Mouse (Mus musculus) CH12.LX (cell line): ENCODE data around the gene Cda. TPM values are rescaled to one million over a fixed set of nuclear protein-coding genes. Genes with fewer than 3 reads are reported as not detected.

ENCODE experiments used
- DNase-seq: peaks from one replicate; pipeline ENCODE4 v3.0.0-alpha.2; 2013; ENCODE audit errors: extremely low read depth
- H3K27ac ChIP-seq: 2 replicates; pipeline ENCODE4 v1.5.1; 2012; ENCODE audit warnings: low read depth, mild to moderate bottlenecking, control low read depth, moderate library complexity; ENCODE audit not compliant: insufficient read depth
- H3K27me3 ChIP-seq: replicated peaks from 2 replicates; pipeline ENCODE3; 2012; ENCODE audit warnings: inconsistent platforms
- H3K36me3 ChIP-seq, 2 experiments: replicated peaks in 1 of 2; 2 replicates each; pipeline versions ENCODE3 to v1.6.1; 2012; ENCODE audit warnings: inconsistent platforms in 1 of 2, low read length in 1 of 2, mild to moderate bottlenecking in 1 of 2, mixed read lengths in 1 of 2, moderate library complexity in 1 of 2; ENCODE audit not compliant: control insufficient read depth in 1 of 2, insufficient read depth in 1 of 2
- H3K4me1 ChIP-seq, 2 experiments: 2 replicates each; pipeline ENCODE4 v1.6.1; 2012; ENCODE audit warnings: inconsistent platforms in 1 of 2, moderate library complexity in 1 of 2; ENCODE audit not compliant: insufficient read depth in 2 of 2, control insufficient read depth in 1 of 2
- H3K4me2 ChIP-seq: 2 replicates; pipeline ENCODE4 v1.6.1; 2012; ENCODE audit warnings: low read depth, mild to moderate bottlenecking, control low read depth; ENCODE audit not compliant: poor library complexity, insufficient read depth, severe bottlenecking
- H3K4me3 ChIP-seq, 3 experiments: fragments of 150-350 bp in 1 of 3; sonication (generic) in 1 of 3; replicated peaks in 1 of 3; 2 replicates each; pipeline versions ENCODE3 to v1.5.1; 2011 to 2012; ENCODE audit warnings: low read depth in 2 of 3, low read length in 2 of 3, mild to moderate bottlenecking in 2 of 3, moderate library complexity in 2 of 3, control low read depth in 1 of 3, improper control_type of control experiment in 1 of 3, inconsistent platforms in 1 of 3, mixed read lengths in 1 of 3; ENCODE audit not compliant: poor library complexity in 1 of 3
- H3K79me2 ChIP-seq: replicated peaks from 2 replicates; pipeline ENCODE4 v1.6.1; 2012; ENCODE audit warnings: mild to moderate bottlenecking, moderate library complexity; ENCODE audit not compliant: control insufficient read depth, poor library complexity, insufficient read depth, severe bottlenecking; ENCODE audit errors: extremely low read depth
- H3K9ac ChIP-seq: 2 replicates; pipeline ENCODE4 v1.6.1; 2012; ENCODE audit warnings: low read depth, mild to moderate bottlenecking, control low read depth, moderate library complexity; ENCODE audit not compliant: insufficient read depth
- H3K9me3 ChIP-seq: replicated peaks from 2 replicates; pipeline ENCODE3; 2012; ENCODE audit warnings: low read length, inconsistent platforms, mixed read lengths
- BHLHE40 ChIP-seq: IDR thresholded peaks from 2 replicates; pipeline ENCODE4 v1.6.1; 2011; ENCODE audit warnings: mild to moderate bottlenecking, low read depth, low read length, improper control_type of control experiment
- CHD1 ChIP-seq: IDR thresholded peaks from 2 replicates; pipeline ENCODE4 v1.6.1; 2012; ENCODE audit warnings: low read depth, low read length, improper control_type of control experiment, inconsistent platforms
- CTCF ChIP-seq, 2 experiments: IDR thresholded peaks in 1 of 2; conservative IDR thresholded peaks in 1 of 2; 2 replicates each; pipeline ENCODE4 v1.5.1; 2011 to 2012; ENCODE audit warnings: low read depth in 2 of 2, low read length in 2 of 2, improper control_type of control experiment in 1 of 2, inconsistent platforms in 1 of 2, mild to moderate bottlenecking in 1 of 2, moderate library complexity in 1 of 2
- ELF1 ChIP-seq: IDR thresholded peaks from 2 replicates; pipeline ENCODE4 v1.6.1; 2014; ENCODE audit warnings: low read depth, mild to moderate bottlenecking, inconsistent platforms, low read length, improper control_type of control experiment
- ETS1 ChIP-seq: conservative IDR thresholded peaks from 2 replicates; pipeline ENCODE4 v1.6.1; 2012; ENCODE audit warnings: low read depth, mild to moderate bottlenecking, inconsistent platforms, low read length, improper control_type of control experiment, moderate library complexity
- HCFC1 ChIP-seq: IDR thresholded peaks from 2 replicates; pipeline ENCODE4 v1.6.1; 2012; ENCODE audit warnings: low read depth, mild to moderate bottlenecking, inconsistent platforms, low read length, improper control_type of control experiment
- JUN ChIP-seq: IDR thresholded peaks from 2 replicates; pipeline ENCODE4 v1.6.1; 2011; ENCODE audit warnings: low read depth, mild to moderate bottlenecking, low read length, improper control_type of control experiment, moderate library complexity; ENCODE audit not compliant: insufficient read depth
- KAT2A ChIP-seq: IDR thresholded peaks from 2 replicates; pipeline ENCODE4 v1.6.1; 2012; ENCODE audit warnings: low read length, improper control_type of control experiment, inconsistent platforms; ENCODE audit not compliant: insufficient replicate concordance
- MAFK ChIP-seq: IDR thresholded peaks from 2 replicates; pipeline ENCODE4 v1.6.1; 2011; ENCODE audit warnings: low read length, improper control_type of control experiment; ENCODE audit not compliant: insufficient replicate concordance
- MAX ChIP-seq: IDR thresholded peaks from 2 replicates; pipeline ENCODE4 v1.6.1; 2011; ENCODE audit warnings: low read length, improper control_type of control experiment
- MEF2A ChIP-seq: IDR thresholded peaks from 2 replicates; pipeline ENCODE4 v1.6.1; 2014; ENCODE audit warnings: low read depth, mild to moderate bottlenecking, inconsistent platforms, low read length, improper control_type of control experiment, borderline replicate concordance
- MXI1 ChIP-seq: IDR thresholded peaks from 2 replicates; pipeline ENCODE4 v1.6.1; 2011; ENCODE audit warnings: mild to moderate bottlenecking, low read depth, low read length, improper control_type of control experiment
- NELFE ChIP-seq: IDR thresholded peaks from 2 replicates; pipeline ENCODE4 v1.6.1; 2011; ENCODE audit warnings: low read depth, low read length, improper control_type of control experiment
- PAX5 ChIP-seq: IDR thresholded peaks from 2 replicates; pipeline ENCODE4 v1.6.1; 2012; ENCODE audit warnings: low read length, inconsistent platforms, mixed read lengths
- POLR2A ChIP-seq: IDR thresholded peaks from 2 replicates; pipeline ENCODE4 v1.6.1; 2011; ENCODE audit warnings: low read depth, mild to moderate bottlenecking, improper control_type of control experiment, low read length
- POLR2AphosphoS2 ChIP-seq: IDR thresholded peaks from 2 replicates; pipeline ENCODE4 v1.6.1; 2011; ENCODE audit warnings: low read depth, low read length, improper control_type of control experiment
- SMC3 ChIP-seq: IDR thresholded peaks from 2 replicates; pipeline ENCODE4 v1.6.1; 2011; ENCODE audit warnings: low read depth, low read length, improper control_type of control experiment
- TCF12 ChIP-seq: IDR thresholded peaks from 2 replicates; pipeline ENCODE4 v1.6.1; 2014; ENCODE audit warnings: low read depth, mild to moderate bottlenecking, inconsistent platforms, low read length, improper control_type of control experiment
- USF1 ChIP-seq: IDR thresholded peaks from 2 replicates; pipeline ENCODE4 v1.6.1; 2014; ENCODE audit warnings: low read depth, mild to moderate bottlenecking, inconsistent platforms, low read length, improper control_type of control experiment
- ZC3H11A ChIP-seq: IDR thresholded peaks from 2 replicates; pipeline ENCODE4 v1.6.1; 2012; ENCODE audit warnings: low read depth, mild to moderate bottlenecking, inconsistent platforms, low read length, improper control_type of control experiment
- ZNF384 ChIP-seq: IDR thresholded peaks from 2 replicates; pipeline ENCODE4 v1.6.1; 2012; ENCODE audit warnings: low read depth, low read length, improper control_type of control experiment, inconsistent platforms
- dilution Hi-C: fragments of 300-500 bp; cut with MboI; formaldehyde crosslinking; loops from 2 replicates; pipeline ENCODE4 v1.14.3; 2020; ENCODE audit warnings: low sequenced_read_pairs; ENCODE audit not compliant: extremely low pct_unique_long_range_greater_than_20kb, extremely low pct_ligation_motif_present
- in situ Hi-C: fragments of 300-500 bp; cut with MboI; formaldehyde crosslinking; loops from 3 replicates; pipeline ENCODE4 v1.14.3; 2019; ENCODE audit warnings: low sequenced_read_pairs, low pct_ligation_motif_present, low pct_unique_long_range_greater_than_20kb, mixed read lengths
- polyA plus RNA-seq: library from polyadenylated mRNA; unstranded; fragments of >175 nt; gene quantifications from 2 replicates; pipeline ENCODE4 v1.2.1, GENCODE M21; 2012; ENCODE audit warnings: low read depth; ENCODE audit not compliant: insufficient read length
- total RNA-seq, 2 experiments: library from RNA; depleted of rRNA; stranded (reverse); fragments of 300-350 nt in 1 of 2; fragments of >200 nt in 1 of 2; gene quantifications; 2 replicates each; pipeline ENCODE4 v1.2.3; 2012 to 2014

Cda gene
- total and polyA plus RNA-seq, 3 experiments: not detected

DNA sequence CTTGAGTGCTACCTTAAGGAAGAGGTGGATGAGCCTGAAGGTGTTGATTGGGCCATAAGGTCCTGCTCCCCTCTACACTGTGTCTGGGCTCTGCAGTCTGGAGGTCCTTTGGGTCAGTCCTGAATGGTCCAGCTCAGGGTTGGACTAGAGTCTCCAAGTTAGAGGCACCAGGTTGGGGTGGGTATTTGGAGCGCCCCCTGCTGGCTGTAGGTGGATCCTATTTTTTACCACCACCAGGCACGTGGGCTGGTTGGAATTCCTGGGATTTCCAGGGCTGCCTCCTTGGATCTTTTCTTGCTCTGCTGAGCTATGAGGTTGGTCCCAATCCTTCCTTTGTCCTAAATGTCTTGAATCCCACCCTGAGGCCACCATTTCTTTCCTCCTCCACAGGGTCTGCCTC is 37.0 kb upstream of the Cda start:
- no peaks in the 10 kb centered on the region for H3K79me2 ChIP-seq
- peak; percentile 29; the same call in 1 of the 2 replicates for TF ChIP-seq BHLHE40
- TF ChIP-seq POLR2AphosphoS2: no peak
- TF ChIP-seq SMC3: 0 out of 2 replicates have a peak, but pooled peaks have one; percentile 12
- peak; percentile 59 to 67 for TF ChIP-seq CTCF (conservative IDR thresholded peaks at IDR 0.05 in 1 of 2, IDR thresholded peaks at IDR 0.05 in 1 of 2; ENCODE audit: low read depth in 2 of 2, low read length in 2 of 2)
- peaks cover 72% of the 10 kb centered on the region for H3K27me3 ChIP-seq
- no peak overlapping the region for H3K27ac ChIP-seq
- H3K36me3 ChIP-seq: no peaks in the 10 kb centered on the region
- H3K4me3 ChIP-seq: no peak overlapping the region
- in situ Hi-C loops: loop anchor here (25.0 kb wide), 1 partner anchor 443 kb away; no protein-coding TSS in a partner anchor
- peaks cover 6% of the 10 kb centered on the region for H3K9me3 ChIP-seq
- H3K4me1 ChIP-seq: peaks cover 7 to 8% of the 10 kb centered on the region in 2 experiments
- dilution Hi-C loops: no loop called here
- H3K9ac ChIP-seq: no peak overlapping the region
- no peak overlapping the region for H3K4me2 ChIP-seq
- DNase-seq: peak; percentile 29

DNA sequence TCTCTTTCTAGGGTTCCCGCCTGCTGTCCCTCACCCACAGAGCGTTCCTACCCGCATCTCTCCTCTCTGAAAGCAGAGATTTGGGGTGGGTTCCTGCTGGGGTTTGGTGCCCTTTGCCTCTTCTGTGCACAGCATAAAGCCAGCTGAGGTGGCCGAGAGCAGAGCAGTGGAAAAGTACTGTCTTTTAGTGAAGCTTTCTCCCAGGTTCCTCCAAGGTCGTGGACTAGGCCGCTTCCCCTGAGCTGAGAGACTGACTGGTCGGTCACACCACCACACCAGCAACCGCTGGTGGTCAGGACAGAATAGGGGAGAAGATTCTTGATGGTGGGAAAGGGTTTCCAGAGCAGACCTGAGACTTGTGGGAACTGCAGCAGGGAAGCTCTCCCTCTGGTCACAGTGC is 28.9 kb upstream of the Cda start:
- in situ Hi-C loops: no loop called here
- H3K36me3 ChIP-seq: no peaks in the 10 kb centered on the region
- TF ChIP-seq KAT2A: no peak
- TF ChIP-seq MEF2A: no peak
- TF ChIP-seq POLR2AphosphoS2: no peak
- TF ChIP-seq NELFE: no peak
- no peak for TF ChIP-seq TCF12
- TF ChIP-seq CHD1: no peak
- no peak for TF ChIP-seq MAFK
- no peak for TF ChIP-seq MXI1
- no peak for TF ChIP-seq ETS1
- no peak for TF ChIP-seq MAX
- TF ChIP-seq ELF1: no peak
- TF ChIP-seq ZNF384: no peak
- TF ChIP-seq HCFC1: no peak
- no peak for TF ChIP-seq PAX5
- TF ChIP-seq POLR2A: no peak
- no peak for TF ChIP-seq JUN
- no peak for TF ChIP-seq ZC3H11A
- no peak for TF ChIP-seq BHLHE40
- TF ChIP-seq USF1: no peak
- TF ChIP-seq, all 38 proteins: peak for 0
- Histone ChIP-seq H3K79me2 (no peaks in the 10 kb centered on the region), H3K9me3 (peaks cover 18% of the 10 kb centered on the region), H3K9ac (no peak overlapping the region), H3K4me1 (no peaks in the 10 kb centered on the region), H3K27ac (no peak overlapping the region), H3K4me3 (no peak overlapping the region), H3K27me3 (peaks cover 55% of the 10 kb centered on the region), H3K4me2 (no peak overlapping the region)
- dilution Hi-C loops: no loop called here
- no peak for DNase-seq
